Mouse (Mus musculus): ENCODE data around the gene Rnf41.

DNA sequence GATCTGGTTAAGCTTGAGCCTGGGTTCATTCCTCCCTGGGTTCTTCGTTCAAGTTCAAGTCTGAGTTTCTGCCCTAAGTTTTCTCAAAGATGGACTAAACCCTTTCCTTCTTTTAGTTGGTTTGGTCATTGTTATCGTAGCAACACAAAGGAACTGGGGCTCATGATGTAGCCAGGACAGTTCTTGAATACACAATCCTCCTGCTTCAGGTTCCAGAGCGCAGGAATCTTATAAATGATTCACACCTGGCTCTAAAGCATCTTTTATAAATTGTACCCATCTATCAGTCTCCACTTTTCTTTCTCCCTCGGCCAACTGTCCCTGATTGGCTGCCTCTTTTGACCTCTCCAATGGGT is 35.4 kb upstream of the Rnf41 start:
- TF ChIP-seq CTCF (IDR thresholded peaks at IDR 0.05) (no peak), EP300 (IDR thresholded peaks at IDR 0.05) (no peak)
